Mouse (Mus musculus): ENCODE data around the gene Rorc.

The Rorc gene

GRCm38 (mm10) chr3:94377028-94377923, 4.7 kb downstream of the Rorc start:
- DNase-seq: no peak

GRCm38 (mm10) chr3:94379831-94380510, 7.4 kb downstream of the Rorc start:
- peak; percentile 26 for DNase-seq

GRCm38 (mm10) chr3:94382308-94382707, 9.7 kb downstream of the Rorc start:
- DNase-seq: no peak

GRCm38 (mm10) chr3:94383476-94383875, 10.9 kb downstream of the Rorc start:
- DNase-seq: no peak

- no peak for DNase-seq
These were observed 14.1 kb downstream of the Rorc start for GRCm38 (mm10) chr3:94386671-94387070.

- DNase-seq: no peak
These were observed 14.8 kb downstream of the Rorc start for GRCm38 (mm10) chr3:94387391-94387790.

GRCm38 (mm10) chr3:94388047-94388446, 15.5 kb downstream of the Rorc start:
- no peak for DNase-seq

GRCm38 (mm10) chr3:94389420-94389819, 16.8 kb downstream of the Rorc start:
- no peak for DNase-seq

- no peak for DNase-seq
These were observed 18.4 kb downstream of the Rorc start for GRCm38 (mm10) chr3:94391001-94391400.

GRCm38 (mm10) chr3:94392128-94392527, 19.5 kb downstream of the Rorc start:
- DNase-seq: no peak

- DNase-seq: no peak
These were observed 20.5 kb downstream of the Rorc start for GRCm38 (mm10) chr3:94393049-94393448.

GRCm38 (mm10) chr3:94396336-94396735, 23.7 kb downstream of the Rorc start:
- no peak for DNase-seq

- no peak for DNase-seq
These were observed 24.3 kb downstream of the Rorc start for GRCm38 (mm10) chr3:94396851-94397250.

GRCm38 (mm10) chr3:94398217-94398616, 25.6 kb downstream of the Rorc start, which contains the start of gene Lingo4:
Gene Lingo4, plus strand, starts transcription at chr3:94398517.
- no peak for DNase-seq

GRCm38 (mm10) chr3:94398943-94399481, 26.4 kb downstream of the Rorc start:
- peak; percentile 72 for DNase-seq

- peak; percentile 53 for DNase-seq
These were observed 27.2 kb downstream of the Rorc start for GRCm38 (mm10) chr3:94399663-94400310.

- no peak for DNase-seq
These were observed 29.9 kb downstream of the Rorc start for GRCm38 (mm10) chr3:94402451-94402850.

- DNase-seq: peak; percentile 17
These were observed 31.9 kb downstream of the Rorc start for GRCm38 (mm10) chr3:94404366-94405054.

- DNase-seq: no peak
These were observed 33.0 kb downstream of the Rorc start for GRCm38 (mm10) chr3:94405561-94405960.

- DNase-seq: no peak
These were observed 39.9 kb downstream of the Rorc start for GRCm38 (mm10) chr3:94412530-94412929.

- peak; percentile 97 for DNase-seq
These were observed 40.6 kb downstream of the Rorc start, which contains the start of gene Tdrkh for GRCm38 (mm10) chr3:94413031-94413679. Gene Tdrkh, plus strand, starts transcription at chr3:94413273.

- no peak for DNase-seq
These were observed 58.4 kb downstream of the Rorc start for GRCm38 (mm10) chr3:94430980-94431379.
